Mouse (Mus musculus): ENCODE measurements around the gene Hdac8.

The Hdac8 gene

DNA sequence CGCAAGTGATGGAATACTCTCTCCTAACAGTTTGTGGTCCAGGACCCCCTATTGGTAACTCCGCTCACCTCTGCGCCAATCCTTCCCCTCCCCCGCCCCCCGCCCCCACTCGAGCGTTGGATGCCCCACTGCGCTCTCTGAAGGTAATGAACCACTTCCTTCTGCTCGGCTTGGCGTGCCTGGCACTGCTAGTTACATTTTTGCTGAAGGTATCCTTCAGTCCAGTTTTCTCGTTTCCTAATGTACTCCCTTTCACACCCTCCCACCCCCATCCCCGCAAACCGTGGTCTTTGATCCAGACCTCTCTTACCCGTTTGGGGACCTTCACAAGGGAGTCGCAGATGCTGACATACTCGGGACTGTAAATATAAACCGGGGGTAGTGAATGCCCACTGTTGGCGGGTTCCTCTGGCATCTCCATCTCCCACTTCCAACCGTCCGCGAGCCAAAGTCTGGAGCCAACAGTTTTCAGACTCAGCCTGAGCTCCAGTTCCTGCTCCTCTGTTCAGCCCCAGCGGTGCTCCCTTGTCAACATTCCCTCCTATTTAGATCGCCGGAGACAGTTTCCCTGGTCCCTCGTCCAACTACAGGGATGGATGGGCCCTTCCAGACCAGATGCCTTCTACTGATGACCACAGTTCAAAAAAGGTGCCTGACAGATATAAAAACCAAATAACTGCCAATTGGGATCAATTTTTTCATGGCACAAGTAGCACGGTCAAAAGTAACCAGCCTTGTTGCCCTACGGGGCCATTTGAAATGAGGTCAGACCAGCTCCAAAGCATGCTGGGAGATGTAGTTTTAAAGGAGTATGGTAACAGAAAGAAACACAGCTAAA, at the start of gene Hdac8:
Hdac8 (minus strand) TSS at position 716 of the 838 bp plus-strand sequence.
- peak; percentile 8 to 50 for DNase-seq (ENCODE audit: low read depth in 2 of 2, low spot score in 2 of 2)

DNA sequence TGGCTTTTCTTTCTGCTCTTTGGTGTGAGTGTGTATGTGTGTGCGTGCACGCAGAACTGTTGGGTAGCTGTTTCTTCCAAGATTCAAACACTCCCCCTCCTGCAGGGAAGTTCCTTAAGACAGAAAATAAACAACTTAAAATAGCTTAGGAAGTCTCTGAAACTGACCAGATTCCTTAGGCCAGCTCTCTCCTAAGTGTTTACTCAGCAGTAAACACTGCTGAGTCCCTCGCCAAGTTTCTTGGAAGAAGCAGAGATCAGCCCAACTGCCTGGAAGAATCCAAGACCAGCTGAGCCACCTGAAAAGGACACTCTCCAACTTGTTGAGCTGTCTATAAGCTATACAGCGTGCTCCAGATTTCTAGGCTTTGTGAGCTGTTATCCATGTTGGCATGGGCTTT, 4.0 kb upstream of the Hdac8 start:
- no peak for DNase-seq (ENCODE audit: low read depth in 2 of 2, low spot score in 2 of 2)

DNA sequence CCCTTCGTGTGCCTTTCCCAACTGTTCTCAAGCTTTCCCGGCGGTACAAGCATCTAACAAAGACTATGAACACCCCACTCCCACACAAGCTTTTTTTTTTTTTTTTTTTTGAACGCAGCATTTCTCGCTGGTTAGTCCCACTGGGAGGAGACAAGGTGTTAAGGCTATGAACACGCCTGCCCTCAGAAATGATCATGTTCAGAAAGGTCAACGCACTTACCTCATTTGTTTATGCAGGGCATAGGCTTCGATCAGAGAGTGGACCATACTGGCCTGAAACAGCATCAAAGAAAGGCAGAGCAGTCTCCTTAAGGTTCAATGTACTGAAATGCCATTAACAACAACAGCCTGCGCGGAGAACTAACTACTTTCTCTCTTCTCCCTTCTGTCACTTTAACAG, 980 bp downstream of the Hdac8 start:
- DNase-seq (ENCODE audit: low read depth in 2 of 2, low spot score in 2 of 2): no peak

DNA sequence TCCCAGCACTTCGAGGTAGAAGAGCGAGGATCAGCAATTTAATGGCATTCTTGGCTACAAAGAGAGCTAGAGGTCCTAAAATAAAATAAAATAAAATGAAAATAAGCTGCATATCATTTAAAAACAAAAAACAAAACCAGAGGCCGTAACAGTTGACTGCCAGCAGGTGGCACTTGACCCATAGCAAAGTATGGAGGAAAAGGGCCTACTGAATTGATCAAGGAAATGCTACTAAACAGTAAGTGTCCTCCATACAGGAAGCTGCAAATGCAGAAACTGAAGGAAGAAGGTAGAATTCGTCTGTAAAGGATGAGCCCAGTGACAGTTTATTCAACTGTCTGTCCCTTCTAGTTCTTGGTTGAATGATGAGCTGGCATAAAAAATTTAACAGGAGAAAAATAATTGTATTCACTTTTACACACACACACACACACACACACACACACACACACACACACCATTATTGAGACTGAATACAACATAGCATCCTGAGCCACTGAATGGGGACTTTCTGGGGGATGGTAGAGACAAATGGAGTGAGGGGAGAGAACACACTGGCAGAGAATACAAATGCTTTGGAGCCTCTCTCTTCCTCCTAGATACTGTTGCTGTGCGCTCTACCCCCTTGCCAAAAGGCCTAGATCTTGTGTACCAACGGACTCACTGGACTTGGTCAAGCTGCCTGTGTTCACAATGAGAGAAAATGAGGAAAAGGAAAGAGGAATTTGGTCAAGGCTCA, 11.0 kb downstream of the Hdac8 start:
- DNase-seq (ENCODE audit: low read depth in 2 of 2, low spot score in 2 of 2): peak in 1 of 2 experiments; percentile 0

DNA sequence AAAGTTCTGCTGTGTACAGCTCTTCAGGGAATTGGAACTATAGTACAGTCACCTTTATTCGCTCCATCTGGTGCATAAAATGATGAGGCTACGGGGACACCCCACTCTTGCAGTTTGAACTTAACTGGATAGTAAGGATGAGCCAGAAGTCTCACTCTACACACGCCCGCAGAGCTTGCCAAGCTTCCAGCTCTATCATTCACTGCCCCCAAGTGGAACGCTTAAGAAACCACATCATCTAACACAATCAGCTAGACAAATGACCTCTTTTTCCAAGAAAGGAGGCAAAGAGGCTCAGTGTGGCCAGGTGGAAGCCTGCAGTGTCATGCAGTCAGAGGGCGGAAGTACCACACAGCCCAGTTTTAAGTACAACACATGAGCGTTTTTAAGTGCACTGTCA, 19.6 kb downstream of the Hdac8 start:
- no peak for DNase-seq (ENCODE audit: low read depth in 2 of 2, low spot score in 2 of 2)

- DNase-seq (ENCODE audit: low read depth in 2 of 2, low spot score in 2 of 2): no peak
These were observed 25.5 kb downstream of the Hdac8 start for GRCm38 (mm10) chrX:102479665-102480064.

DNA sequence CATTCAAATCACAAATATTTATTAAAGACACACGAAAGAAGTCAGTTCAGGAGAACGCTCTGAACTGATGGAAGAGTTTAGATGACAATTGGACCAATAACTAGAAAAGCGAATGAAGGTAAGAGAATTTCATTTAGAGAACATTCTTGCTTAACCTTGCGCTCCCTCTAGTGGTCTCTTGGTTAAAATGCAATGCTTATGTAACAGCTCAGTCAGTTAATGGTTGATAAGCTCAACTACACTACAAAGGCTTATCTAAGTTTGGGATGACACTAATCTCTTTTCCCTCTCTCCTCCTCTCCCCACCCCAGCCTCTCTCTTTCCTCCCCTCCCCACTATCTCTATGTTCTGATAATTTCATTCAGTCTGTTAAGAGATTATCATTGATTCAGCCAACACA, 26.2 kb downstream of the Hdac8 start:
- DNase-seq (ENCODE audit: low read depth in 2 of 2, low spot score in 2 of 2): no peak

DNA sequence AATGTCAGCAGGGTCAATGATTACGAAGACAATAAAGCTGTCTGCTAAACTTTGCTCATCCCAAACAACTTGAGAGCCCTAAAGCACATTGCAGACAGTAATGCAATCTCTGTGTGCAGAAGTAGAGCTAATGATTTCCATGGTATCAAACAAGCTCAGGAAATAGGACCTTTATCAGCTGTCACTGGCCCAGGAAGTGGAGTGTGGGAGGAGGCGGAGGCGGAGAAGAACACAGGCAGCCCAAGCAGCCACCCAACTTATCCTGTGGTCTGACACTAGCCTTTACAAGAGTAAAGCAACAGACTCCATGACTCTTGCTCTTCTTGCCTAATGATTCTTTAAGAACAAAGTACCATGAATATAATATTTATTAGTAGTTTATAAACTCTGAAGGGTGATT, 26.7 kb downstream of the Hdac8 start:
- no peak for DNase-seq (ENCODE audit: low read depth in 2 of 2, low spot score in 2 of 2)

GRCm38 (mm10) chrX:102476784-102477183, 28.4 kb downstream of the Hdac8 start:
- DNase-seq (ENCODE audit: low read depth in 2 of 2, low spot score in 2 of 2): peak; percentile 12 to 52

DNA sequence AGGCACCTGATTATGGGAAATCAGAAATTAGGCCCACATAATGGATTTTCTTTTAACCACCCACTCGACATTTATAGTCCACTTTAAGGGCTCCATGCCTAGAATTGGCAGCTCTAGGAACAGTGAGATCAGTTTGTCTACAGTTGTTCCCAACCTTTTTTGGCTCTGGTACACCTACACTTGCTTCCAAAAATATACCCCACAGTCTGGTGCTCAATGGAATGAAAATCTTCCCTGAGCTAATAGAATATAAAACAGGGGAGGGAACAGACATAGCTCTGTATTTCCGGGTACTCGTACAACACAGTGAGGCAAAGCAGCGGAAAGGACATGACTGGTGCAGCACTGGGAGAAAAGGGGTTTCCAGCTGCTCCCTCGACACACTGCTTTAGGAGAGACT, 29.6 kb downstream of the Hdac8 start:
- DNase-seq (ENCODE audit: low read depth in 2 of 2, low spot score in 2 of 2): no peak

DNA sequence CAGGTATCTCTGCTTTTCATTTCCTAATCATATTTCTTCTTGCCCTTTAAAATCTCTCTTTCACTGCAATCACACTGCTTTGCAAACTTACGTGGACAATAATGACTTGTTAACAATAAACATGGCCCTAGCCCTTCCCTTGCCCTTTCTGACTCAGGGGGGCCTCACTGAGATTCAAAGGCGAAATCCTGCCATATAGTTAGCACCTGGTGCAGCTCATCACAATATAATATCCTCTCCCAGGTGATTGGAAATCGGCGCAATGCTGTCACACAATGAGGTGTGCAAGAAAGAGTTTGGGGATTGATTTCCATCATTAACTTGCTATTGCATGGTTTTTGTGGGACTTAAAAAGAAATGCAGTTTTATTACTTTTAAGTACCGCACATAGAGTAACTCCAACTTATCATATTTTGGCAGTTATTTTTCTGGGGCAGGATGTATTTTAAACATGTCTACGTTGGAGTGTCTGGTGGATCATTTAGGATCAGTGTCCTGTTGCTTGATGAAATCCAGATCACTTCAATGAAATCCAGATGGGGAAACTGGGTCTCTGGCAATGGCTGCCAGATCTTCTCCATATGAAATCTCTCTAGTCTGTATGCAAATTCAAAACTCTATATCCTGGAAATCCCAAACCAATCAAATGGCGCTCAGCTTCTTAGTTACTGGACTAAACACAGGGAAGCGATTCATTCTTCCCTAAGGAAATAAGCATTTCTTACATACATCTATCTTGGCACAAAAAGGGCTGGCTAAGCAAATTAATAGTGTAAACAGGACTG, 86.6 kb downstream of the Hdac8 start:
- no peak for DNase-seq (ENCODE audit: low read depth in 2 of 2, low spot score in 2 of 2)

DNA sequence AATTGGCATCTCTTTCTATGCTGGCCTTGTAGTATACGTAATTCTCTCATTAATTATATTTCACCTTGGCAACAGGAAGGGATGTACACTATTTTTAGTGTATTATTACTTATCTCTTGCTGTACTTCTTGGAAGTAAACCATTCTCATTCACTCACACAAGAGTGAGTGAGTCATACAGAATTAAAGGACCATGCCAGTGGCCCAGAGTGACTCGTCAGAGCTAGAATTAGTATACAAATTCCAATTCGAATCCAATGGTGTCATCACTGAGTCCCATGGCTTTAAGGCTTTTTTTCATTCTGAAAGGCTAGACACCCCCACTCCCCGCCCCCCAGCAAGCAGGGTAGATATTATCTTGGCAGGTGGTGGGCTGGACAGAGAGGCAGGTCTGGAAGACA, 88.2 kb downstream of the Hdac8 start:
- no peak for DNase-seq (ENCODE audit: low read depth in 2 of 2, low spot score in 2 of 2)

DNA sequence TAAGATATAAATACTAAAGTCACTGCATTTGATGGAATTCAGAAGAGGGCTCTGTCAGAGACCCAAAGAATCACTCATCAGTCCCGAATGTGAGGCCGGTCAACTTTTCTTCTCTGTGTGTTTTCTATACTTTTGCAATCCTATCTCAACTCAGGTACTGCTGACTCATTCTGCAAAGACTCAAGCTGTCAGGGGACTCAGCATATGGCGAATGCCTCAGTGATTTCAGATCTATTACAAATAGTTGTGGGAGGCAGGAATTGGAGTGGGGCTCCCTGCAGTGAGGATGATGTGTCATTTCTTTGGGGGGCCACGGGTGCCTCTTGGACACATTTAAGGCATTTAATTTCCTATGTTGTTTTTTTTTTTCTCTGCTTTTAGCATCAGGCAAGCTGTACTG, 88.8 kb downstream of the Hdac8 start:
- DNase-seq (ENCODE audit: low read depth in 2 of 2, low spot score in 2 of 2): no peak

DNA sequence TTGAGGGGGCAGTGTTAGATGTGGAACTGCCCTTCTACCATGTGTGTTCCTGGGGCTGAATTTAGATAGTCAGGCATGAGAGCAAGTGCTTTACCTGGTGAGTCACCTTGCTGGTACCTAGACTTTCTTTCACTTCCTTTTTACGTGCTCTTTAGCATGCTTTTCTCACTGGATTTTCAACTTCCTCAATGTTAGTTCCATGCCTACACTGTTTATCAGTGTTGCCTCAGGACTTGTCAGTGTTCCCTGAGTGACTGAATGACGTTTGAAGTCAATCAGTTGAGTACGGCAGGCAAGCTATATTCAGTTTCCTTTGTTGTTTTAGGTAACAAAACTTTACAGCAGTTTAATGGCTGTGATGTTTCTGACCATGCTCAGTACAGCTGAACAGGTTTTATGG, 120.4 kb downstream of the Hdac8 start:
- DNase-seq (ENCODE audit: low read depth in 2 of 2, low spot score in 2 of 2): no peak

GRCm38 (mm10) chrX:102383151-102383550, 122.0 kb downstream of the Hdac8 start:
- no peak for DNase-seq (ENCODE audit: low read depth in 2 of 2, low spot score in 2 of 2)

GRCm38 (mm10) chrX:102366510-102366909, 138.6 kb downstream of the Hdac8 start:
- DNase-seq (ENCODE audit: low read depth in 2 of 2, low spot score in 2 of 2): no peak

DNA sequence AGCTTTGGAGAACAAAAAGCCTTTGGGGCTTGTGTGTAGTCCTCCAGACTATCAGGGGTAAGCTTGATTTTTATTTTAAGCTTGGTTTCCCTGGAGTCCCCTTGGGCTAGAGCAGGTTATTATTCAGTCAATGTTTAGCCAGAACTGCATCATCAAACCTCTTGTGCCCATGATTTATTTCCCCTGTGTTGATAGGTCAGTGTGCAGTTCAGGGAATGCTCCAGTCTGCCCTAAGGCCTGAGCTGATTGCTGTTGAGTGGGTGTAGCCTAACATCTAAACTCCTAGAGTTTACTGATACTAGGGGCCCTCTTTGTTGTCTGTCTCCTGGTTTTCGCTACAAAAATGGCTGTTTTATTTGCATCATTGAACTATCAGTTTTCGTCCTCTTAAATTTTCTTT, 142.9 kb downstream of the Hdac8 start:
- DNase-seq (ENCODE audit: low read depth in 2 of 2, low spot score in 2 of 2): no peak

- DNase-seq (ENCODE audit: low read depth in 2 of 2, low spot score in 2 of 2): no peak
These were observed 151.7 kb downstream of the Hdac8 start for GRCm38 (mm10) chrX:102353412-102353811.

DNA sequence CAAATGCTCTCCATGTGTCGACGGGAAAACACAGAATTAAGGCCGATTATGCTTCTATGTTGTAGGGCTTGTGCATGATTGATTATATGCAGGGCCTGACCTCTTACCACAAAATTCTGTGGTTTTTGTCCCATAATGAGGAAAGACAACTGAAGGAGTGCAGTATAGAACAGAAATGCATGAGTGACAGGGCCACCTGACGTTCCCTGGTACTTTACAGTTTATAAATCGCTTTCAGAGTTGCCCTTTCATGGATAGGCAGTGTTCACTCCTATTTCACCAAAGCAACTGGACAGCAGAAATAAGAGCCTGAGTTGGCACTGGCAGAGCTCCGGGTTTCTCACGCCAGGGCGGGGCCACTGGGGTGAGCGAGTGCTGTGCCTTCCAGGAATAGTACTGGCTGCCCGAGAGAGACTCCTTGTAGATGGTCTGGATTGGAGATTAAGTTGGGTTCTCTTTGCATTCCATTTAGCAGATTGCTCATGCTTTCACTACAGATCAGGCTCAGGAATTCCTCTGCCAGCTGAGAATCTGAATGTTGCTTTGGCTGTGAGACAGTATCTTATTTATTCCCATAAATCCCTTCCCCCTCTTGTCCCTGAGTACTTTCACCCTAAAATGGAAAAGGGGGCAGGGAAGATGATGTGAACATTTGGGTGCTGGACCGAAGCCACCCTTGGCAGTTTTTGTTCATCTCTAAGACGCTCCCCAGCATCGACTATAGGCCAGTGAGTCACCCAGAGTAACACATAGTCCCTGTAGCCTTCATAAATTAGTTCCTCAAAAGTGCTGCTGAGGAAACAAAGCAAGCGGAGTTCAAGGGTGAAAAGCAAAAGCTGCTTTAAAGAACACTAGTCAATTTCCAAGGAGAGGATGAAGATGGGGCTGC, 155.1 kb downstream of the Hdac8 start:
- DNase-seq (ENCODE audit: low read depth in 2 of 2, low spot score in 2 of 2): no peak

DNA sequence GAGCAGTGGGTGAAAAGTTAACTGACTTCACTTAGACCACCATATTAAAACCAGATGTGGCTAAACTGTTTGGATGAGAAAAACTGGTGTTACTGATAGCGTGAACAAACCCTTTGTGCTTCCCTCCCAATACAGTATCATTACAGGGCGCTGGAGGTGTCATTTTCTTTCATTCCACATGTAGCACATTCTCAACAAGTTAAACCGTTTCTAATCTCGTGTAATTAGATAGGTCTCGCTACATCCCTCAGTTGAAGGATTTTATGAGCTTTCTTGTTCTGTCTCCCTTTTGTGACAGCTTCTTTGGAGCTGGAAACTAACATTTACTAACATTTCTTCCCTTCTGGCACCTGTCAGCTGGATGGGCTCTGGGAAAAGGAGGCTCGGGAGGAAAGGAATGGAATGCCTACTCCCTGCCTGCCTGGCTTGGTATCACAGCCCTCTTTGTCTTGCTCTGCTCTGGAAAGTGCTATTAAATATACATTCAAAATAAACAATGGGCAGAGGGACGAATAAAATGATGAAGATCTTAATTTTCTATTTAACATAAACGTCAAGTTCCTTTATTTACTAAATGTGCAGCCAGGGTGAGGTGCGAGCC, 156.2 kb downstream of the Hdac8 start:
- DNase-seq (ENCODE audit: low read depth in 2 of 2, low spot score in 2 of 2): no peak
